Mouse (Mus musculus): ENCODE results near the gene Fam57a.
"Not testable (repeated sequence)": the region's sequence is repeated elsewhere in the genome, so short reads cannot be mapped to it uniquely, and the experiment has no call there.

Fam57a gene

GRCm38 (mm10) chr11:76180146-76180540 lies 672 bp downstream of the Fam57a start:
- DNase-seq (ENCODE audit: low spot score) = no peak

- DNase-seq (ENCODE audit: low spot score) = no peak
Measured at GRCm38 (mm10) chr11:76183745-76184144, 4.3 kb downstream of the Fam57a start.

- no peak for DNase-seq (ENCODE audit: low spot score)
Measured at GRCm38 (mm10) chr11:76186908-76187307, 7.4 kb downstream of the Fam57a start.

DNA sequence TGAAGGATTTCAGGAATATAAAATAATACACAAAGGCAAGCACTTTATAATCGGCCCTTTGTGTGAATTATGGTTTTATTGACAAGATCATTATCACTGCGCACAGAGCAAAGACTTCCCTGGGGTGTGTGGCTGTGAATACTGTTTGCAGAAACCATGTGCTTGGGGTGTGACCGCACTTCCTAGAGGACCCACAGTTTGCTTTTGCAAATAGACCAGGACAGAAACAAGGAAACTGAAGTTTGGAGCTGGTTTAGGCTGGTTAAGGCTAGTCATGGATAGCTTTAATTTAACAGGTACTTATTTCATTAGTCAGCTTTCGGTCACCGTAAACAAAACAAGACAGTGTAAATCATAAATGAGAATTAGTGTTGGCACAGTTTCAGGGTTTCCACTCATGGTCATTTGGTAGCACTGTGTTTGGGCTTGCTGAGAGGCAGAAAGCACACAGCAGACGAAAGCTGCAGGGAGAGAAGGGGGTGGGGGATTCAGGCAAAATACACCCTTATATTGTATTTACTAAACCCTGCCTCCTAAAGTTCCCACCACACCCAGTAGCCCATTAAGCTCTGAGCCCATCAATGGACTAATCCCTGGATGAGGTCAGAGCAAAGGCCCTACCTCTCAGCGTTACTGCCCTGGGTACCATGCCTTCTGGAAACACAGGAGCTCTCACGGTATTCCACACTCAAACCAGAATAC lies 17.0 kb downstream of the Fam57a start:
- DNase-seq (ENCODE audit: low spot score) = no peak

DNA sequence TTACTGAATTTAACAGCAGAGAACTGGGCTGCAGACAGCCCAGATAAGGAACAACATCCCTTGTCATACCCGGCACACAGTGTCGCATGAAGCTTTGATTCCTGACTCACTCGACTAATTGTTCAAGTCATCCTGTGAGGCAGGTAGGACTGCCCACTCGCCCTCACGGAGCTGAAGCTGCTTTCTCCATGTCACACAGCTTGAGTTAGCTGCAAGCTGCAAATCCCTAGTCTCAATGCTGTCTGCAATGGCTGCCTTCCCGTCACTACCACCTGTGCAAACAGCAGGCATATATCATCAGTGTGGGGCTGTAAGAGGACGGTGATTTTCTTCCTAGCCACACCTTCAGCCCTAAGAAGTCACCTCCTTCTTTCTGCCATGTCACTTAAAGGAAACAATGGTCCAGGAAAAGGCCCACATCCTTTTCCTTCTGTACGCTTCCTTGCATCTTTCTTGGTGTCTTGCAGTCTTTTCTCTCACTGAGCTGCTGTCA lies 17.6 kb downstream of the Fam57a start:
- no peak for DNase-seq (ENCODE audit: low spot score)

DNA sequence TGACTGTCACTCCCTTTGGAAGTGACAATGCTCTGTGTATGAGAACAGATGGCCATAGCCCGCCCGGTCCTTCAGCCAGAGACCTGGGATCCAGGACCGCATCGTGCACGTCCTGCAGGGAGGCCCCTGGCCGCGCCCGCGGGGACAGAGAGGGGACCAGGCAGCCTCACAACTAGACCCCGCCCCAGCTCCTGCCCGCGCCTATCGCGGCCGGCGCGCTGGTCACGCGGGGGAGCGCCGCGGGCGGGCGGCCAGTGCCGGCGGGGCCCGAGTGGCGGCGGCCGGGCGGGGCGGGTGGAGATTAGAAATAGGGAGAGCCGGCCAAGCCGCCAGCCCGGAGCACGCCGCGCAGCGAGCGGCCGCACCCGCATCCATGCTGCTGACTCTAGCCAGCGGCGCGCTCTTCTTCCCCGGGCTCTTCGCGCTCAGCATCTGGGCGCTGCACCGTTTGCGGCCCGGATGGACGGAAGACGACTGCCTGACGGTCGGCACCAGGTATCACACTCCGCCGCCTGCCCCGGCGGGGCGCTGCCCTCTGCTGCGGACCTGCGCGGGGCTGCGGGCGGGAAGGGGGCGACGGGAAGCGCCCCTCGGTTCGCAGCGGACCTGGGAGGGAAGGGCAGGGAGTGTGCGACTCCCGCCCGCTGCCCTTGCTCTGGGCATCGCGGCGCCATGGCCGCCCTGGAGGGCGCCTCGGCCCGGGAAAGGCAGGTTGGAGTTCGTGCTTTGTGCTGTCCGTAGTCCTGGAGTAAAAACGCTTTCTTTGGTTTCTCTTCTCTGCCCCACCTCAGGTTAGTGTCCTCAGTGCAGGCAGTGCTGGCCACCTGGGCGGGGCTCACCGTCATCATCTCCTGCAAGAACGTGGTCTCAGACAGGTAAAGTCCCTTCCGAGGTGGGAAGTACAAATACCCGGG lies 22.5 kb downstream of the Fam57a start:
- DNase-seq (ENCODE audit: low spot score) = peak; percentile 77

DNA sequence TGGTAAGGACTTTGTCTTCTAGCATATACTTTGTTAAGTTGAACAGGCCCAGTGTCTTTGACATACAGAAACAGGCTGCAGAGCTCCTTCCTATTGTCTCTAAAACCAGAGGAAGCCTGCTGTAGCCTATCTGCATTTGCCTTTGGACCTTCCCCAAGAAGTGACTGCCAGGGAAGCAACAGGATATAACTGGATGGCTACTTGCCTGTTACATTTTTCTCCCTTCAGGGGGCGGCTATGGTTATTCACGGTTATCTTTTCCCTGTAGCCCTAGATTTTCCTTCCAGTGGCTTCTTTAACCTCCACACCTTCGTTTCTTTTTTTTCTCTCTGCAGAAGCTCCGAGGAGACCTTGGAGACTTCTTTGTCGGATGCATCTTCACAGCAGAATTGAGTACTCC lies 27.3 kb downstream of the Fam57a start:
- DNase-seq (ENCODE audit: low spot score) = no peak

GRCm38 (mm10) chr11:76210228-76210985 lies 30.9 kb downstream of the Fam57a start:
- DNase-seq (ENCODE audit: low spot score) = no peak

GRCm38 (mm10) chr11:76211595-76211994 lies 32.1 kb downstream of the Fam57a start:
- not testable (repeated sequence) for DNase-seq (ENCODE audit: low spot score)

GRCm38 (mm10) chr11:76213841-76214240 lies 34.4 kb downstream of the Fam57a start:
- DNase-seq (ENCODE audit: low spot score) = no peak

- no peak for DNase-seq (ENCODE audit: low spot score)
Measured at GRCm38 (mm10) chr11:76215011-76215410, 35.5 kb downstream of the Fam57a start.

DNA sequence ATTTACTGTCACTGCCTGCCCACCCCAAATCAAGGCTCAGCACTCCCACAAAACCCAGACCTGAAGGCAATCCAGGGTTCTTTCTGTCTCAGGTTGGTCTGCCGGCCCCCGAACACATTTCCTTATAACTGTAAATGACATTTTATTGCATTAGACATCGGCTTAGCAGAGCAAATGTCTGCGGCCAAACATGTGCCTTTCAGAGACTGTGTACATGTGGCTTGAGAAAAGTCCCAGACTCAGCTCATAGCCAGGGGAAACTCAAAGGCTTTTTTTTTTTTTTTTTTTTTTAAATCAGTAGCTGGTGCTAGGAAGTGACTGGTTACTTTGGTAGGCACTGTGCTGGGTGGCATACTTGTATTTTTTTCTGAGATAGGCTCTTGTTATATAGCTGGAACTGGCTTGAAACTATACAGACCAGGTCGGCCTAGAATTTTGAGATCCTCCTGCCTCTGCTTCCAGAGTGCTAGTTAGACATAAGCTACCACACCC lies 36.6 kb downstream of the Fam57a start:
- no peak for DNase-seq (ENCODE audit: low spot score)

DNA sequence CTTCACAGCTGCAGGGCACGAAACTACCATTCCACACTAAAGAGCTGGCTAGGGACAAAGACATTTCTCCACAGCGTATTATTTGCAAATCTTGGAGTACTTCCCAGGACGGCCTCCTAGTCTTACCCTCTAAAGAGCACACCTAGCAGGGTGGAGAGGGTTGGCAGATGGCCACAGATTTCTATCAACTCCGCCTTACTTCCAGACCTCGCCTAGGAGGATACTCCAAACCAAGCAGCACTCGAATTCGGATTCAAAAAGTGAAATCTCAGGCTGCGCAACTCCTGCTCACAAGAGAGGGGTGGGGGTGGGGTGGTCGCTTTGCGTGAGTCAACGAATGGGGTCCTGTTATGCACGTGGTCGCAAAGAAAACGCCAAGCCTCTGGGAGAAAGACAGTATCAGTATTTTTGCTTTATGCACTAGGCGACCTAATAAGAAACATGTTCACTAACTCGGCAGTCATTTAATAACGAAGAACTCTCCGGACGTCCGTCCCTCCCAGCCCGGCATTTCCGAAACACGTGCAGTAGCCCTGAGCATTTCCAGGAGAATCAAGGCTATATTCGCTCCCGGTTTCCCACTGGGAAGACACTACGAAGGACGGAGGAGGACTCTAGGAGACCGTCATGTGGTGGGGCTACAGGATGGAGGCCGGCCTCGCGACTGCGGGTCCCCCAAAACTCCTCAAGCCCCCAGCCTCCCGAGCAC lies 37.4 kb downstream of the Fam57a start:
- DNase-seq (ENCODE audit: low spot score) = no peak

DNA sequence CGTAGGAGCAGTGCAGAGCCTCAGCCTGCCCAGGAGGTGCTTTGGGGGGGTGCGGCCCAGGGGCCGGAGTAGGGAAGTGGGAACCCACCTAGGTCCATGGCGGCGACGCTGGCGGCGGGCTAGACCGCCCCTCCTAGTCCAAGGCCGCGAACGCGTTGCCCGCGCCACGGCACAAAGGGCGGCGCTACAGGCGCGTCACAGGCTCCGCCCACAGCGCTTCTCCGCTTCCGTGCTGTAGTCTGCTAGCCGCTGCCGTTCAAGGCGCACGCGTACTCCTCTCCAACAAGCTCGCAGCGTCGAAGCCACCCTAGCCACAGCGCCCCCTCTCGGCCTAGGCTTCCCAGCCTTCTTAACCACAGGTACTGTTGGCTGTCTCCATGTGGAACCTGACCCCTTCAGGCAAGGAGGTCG lies 37.9 kb downstream of the Fam57a start, which contains the start of the genes Dbil5 and Gemin4:
Gene Dbil5, plus strand, starts transcription at position 219 of the 411 bp plus-strand sequence.
Gene Gemin4, minus strand, starts transcription at position 275 of the 411 bp plus-strand sequence.
- peak; percentile 96 for DNase-seq (ENCODE audit: low spot score)

DNA sequence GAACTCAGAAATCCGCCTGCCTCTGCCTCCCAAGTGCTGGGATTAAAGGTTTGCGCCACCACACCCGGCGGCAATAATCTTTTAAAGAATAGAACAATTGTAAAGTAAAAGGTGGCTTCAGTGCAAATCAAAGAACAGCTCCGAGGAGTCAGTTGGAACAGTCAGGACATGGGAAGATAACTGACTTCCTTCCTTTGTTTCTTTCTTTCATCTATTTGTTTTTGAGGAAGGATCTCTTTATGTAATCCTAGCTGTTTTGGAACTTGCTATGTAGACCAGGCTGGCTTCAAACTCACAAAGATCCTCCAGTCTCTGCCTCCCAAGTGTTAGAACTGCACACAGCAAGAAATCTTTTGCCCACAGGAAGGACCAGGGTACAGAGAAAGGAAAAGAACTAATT lies 45.2 kb downstream of the Fam57a start:
- DNase-seq (ENCODE audit: low spot score) = no peak

DNA sequence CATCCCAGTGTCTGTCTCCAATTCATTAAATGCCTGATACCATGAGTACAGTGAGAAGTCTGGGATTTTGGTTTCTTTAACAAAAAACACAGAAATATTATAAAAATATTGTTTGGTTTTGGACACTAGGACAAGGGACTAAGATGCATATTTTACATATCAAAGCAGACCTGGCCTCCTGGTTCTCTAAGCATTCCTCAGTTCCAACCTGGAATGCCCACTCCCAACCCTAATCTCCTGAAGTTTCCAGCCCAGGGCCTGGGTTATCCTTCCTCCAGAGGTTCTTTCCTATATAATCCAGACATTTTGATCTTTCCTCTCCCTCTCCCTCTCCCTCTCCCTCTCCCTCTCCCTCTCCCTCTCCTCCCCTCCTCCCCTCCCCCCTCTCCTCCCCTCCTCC lies 45.6 kb downstream of the Fam57a start:
- no peak for DNase-seq (ENCODE audit: low spot score)

DNA sequence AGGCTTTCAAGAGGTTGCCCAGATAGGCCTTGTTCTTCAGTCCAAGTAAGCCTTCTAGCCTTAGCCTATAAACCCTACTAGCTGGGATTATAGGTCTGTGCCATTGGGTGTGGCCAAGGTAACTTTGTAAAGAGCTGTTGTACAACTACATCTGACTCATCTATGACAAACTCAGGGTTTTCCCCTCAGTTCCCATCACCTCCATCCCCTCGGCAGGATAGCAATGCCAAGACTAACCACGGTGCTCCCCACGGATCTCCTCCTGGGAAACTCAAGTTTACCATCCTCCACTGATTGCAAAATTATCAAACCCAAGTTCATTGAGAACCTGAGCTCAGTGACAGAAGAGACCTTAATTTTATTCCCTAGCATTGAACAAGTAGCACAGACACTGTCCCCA lies 56.7 kb downstream of the Fam57a start:
- no peak for DNase-seq (ENCODE audit: low spot score)

DNA sequence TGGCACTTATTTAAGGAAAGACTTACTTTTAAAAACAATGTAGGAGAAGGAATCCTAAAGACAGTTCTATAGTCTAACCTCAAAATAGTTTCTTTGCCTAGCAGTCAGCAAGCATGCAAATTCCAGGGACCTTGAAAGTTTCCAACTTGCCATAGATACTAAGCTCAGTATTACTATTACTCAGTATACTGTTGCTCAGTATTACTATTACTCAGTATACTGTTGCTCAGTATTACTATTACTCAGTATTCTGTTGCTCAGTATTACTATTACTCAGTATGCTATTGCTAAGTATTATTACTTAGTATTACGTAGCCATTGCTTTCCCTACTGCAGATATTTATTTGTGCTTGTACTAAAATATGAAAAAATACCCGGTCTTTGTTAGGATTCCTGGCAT lies 60.3 kb downstream of the Fam57a start:
- no peak for DNase-seq (ENCODE audit: low spot score)

GRCm38 (mm10) chr11:76242901-76243810 lies 63.7 kb downstream of the Fam57a start, which contains the start of the genes Mrm3 and Glod4:
Mrm3 (plus strand) TSS chr11:76243715.
Glod4 (minus strand) TSS chr11:76243725.
- DNase-seq (ENCODE audit: low spot score) = peak; percentile 80

Data from left cerebral cortex, adult 11 months (tissue).